Mouse (Mus musculus): ENCODE data around the gene Apip. TPM values are rescaled to one million over a fixed set of nuclear protein-coding genes. Genes with fewer than 3 reads are reported as not detected.

Gene Apip
- 65.4 and 66.2 TPM in 2 replicates for polyA plus RNA-seq (2016; fragmentation: Nextera tagmentation; extraction: Ambion mirVana)

- DNase-seq (ENCODE audit: low spot score) = peak; percentile 100
- H3K9me3 ChIP-seq = no peaks in the 10 kb centered on the region
- peak within 1 kb of the TSS; percentile 90 for H3K4me3 ChIP-seq
- WGBS = under 1% methylated on average over 55 of the region's 55 CpGs
- H3K27me3 ChIP-seq (ENCODE audit: insufficient read depth, poor library complexity, severe bottlenecking) = no peaks in the 10 kb centered on the region
- 0 out of 2 replicates have a peak, but pooled peaks cover 2% of the 10 kb centered on the region for H3K36me3 ChIP-seq
- peak within 1 kb of the TSS; percentile 95 for H3K27ac ChIP-seq
- H3K4me1 ChIP-seq = peaks cover 20% of the 10 kb centered on the region
Observed at GRCm38 (mm10) chr2:103073219-103073982, at the start of gene Apip, which contains the start of gene Pdhx. Gene Apip, plus strand, starts transcription at chr2:103073675. Gene Pdhx, minus strand, starts transcription at chr2:103073513.

- Histone ChIP-seq H3K27ac (no peak overlapping the region), H3K36me3 (peaks cover 24% of the 10 kb centered on the region; the same call in 1 of the 2 replicates), H3K27me3 (ENCODE audit: insufficient read depth, poor library complexity, severe bottlenecking) (no peaks in the 10 kb centered on the region), H3K9me3 (no peaks in the 10 kb centered on the region), H3K4me1 (no peaks in the 10 kb centered on the region), H3K4me3 (no peak overlapping the region)
- no peak for DNase-seq (ENCODE audit: low spot score)
- 91% methylated on average over 4 of the region's 4 CpGs for WGBS
Observed at GRCm38 (mm10) chr2:103037831-103038230, 35.6 kb upstream of the Apip start.

- no peaks in the 10 kb centered on the region for H3K9me3 ChIP-seq
- H3K27ac ChIP-seq = no peak overlapping the region
- no peak overlapping the region for H3K4me3 ChIP-seq
- H3K27me3 ChIP-seq (ENCODE audit: insufficient read depth, poor library complexity, severe bottlenecking) = no peaks in the 10 kb centered on the region
- H3K4me1 ChIP-seq = no peaks in the 10 kb centered on the region
- peaks cover 11% of the 10 kb centered on the region; the same call in 1 of the 2 replicates for H3K36me3 ChIP-seq
- DNase-seq (ENCODE audit: low spot score) = no peak
- WGBS = 93% methylated on average over 8 of the region's 8 CpGs
Observed at GRCm38 (mm10) chr2:103040896-103041295, 32.6 kb upstream of the Apip start.

GRCm38 (mm10) chr2:103045286-103045685 lies 28.2 kb upstream of the Apip start:
- H3K4me3 ChIP-seq = no peak overlapping the region
- H3K9me3 ChIP-seq = no peaks in the 10 kb centered on the region
- H3K27me3 ChIP-seq (ENCODE audit: insufficient read depth, poor library complexity, severe bottlenecking) = no peaks in the 10 kb centered on the region
- DNase-seq (ENCODE audit: low spot score) = no peak
- no peaks in the 10 kb centered on the region for H3K4me1 ChIP-seq
- 95% methylated on average over 2 of the region's 2 CpGs for WGBS
- H3K27ac ChIP-seq = no peak overlapping the region
- H3K36me3 ChIP-seq = peaks cover 9% of the 10 kb centered on the region; the same call in 1 of the 2 replicates

- H3K27ac ChIP-seq = no peak overlapping the region
- H3K27me3 ChIP-seq (ENCODE audit: insufficient read depth, poor library complexity, severe bottlenecking) = no peaks in the 10 kb centered on the region
- no peaks in the 10 kb centered on the region for H3K9me3 ChIP-seq
- WGBS = 79% methylated on average over 19 of the region's 19 CpGs
- peaks cover 12% of the 10 kb centered on the region for H3K4me1 ChIP-seq
- no peak for DNase-seq (ENCODE audit: low spot score)
- H3K4me3 ChIP-seq = no peak overlapping the region
- no peaks in the 10 kb centered on the region for H3K36me3 ChIP-seq
Observed at GRCm38 (mm10) chr2:103051937-103052893, 21.3 kb upstream of the Apip start.

GRCm38 (mm10) chr2:103055820-103056219 lies 17.7 kb upstream of the Apip start:
- 87% methylated on average over 6 of the region's 6 CpGs for WGBS
- peaks cover 12% of the 10 kb centered on the region for H3K4me1 ChIP-seq
- H3K4me3 ChIP-seq = no peak overlapping the region
- no peak for DNase-seq (ENCODE audit: low spot score)
- H3K27me3 ChIP-seq (ENCODE audit: insufficient read depth, poor library complexity, severe bottlenecking) = no peaks in the 10 kb centered on the region
- no peaks in the 10 kb centered on the region; the same call in 1 of the 2 replicates for H3K36me3 ChIP-seq
- H3K9me3 ChIP-seq = no peaks in the 10 kb centered on the region
- no peak overlapping the region for H3K27ac ChIP-seq

GRCm38 (mm10) chr2:103058266-103058665 lies 15.2 kb upstream of the Apip start:
- 93% methylated on average over 3 of the region's 3 CpGs for WGBS
- no peaks in the 10 kb centered on the region for H3K27me3 ChIP-seq (ENCODE audit: insufficient read depth, poor library complexity, severe bottlenecking)
- DNase-seq (ENCODE audit: low spot score) = no peak
- no peaks in the 10 kb centered on the region for H3K9me3 ChIP-seq
- 0 out of 2 replicates have a peak, but pooled peaks cover 3% of the 10 kb centered on the region for H3K4me1 ChIP-seq
- H3K27ac ChIP-seq = no peak overlapping the region
- no peaks in the 10 kb centered on the region; the same call in 1 of the 2 replicates for H3K36me3 ChIP-seq
- no peak overlapping the region for H3K4me3 ChIP-seq

GRCm38 (mm10) chr2:103062865-103063264 lies 10.6 kb upstream of the Apip start:
- 51% methylated on average over 3 of the region's 3 CpGs for WGBS
- DNase-seq (ENCODE audit: low spot score) = no peak
- Histone ChIP-seq H3K4me1 (0 out of 2 replicates have a peak, but pooled peaks cover 11% of the 10 kb centered on the region), H3K27me3 (ENCODE audit: insufficient read depth, poor library complexity, severe bottlenecking) (no peaks in the 10 kb centered on the region), H3K4me3 (no peak overlapping the region), H3K27ac (no peak overlapping the region), H3K9me3 (no peaks in the 10 kb centered on the region), H3K36me3 (no peaks in the 10 kb centered on the region)

- no peaks in the 10 kb centered on the region for H3K27me3 ChIP-seq (ENCODE audit: insufficient read depth, poor library complexity, severe bottlenecking)
- WGBS = 87% methylated on average over 8 of the region's 8 CpGs
- H3K4me1 ChIP-seq = peaks cover 24% of the 10 kb centered on the region; the same call in 1 of the 2 replicates
- H3K36me3 ChIP-seq = no peaks in the 10 kb centered on the region
- H3K9me3 ChIP-seq = no peaks in the 10 kb centered on the region
- no peak overlapping the region for H3K27ac ChIP-seq
- H3K4me3 ChIP-seq = no peak overlapping the region
- DNase-seq (ENCODE audit: low spot score) = no peak
Observed at GRCm38 (mm10) chr2:103066683-103067551, 6.6 kb upstream of the Apip start.

GRCm38 (mm10) chr2:103067552-103068207 lies 5.8 kb upstream of the Apip start:
- Histone ChIP-seq H3K4me1 (peaks cover 31% of the 10 kb centered on the region), H3K36me3 (no peaks in the 10 kb centered on the region), H3K9me3 (no peaks in the 10 kb centered on the region), H3K4me3 (no peak overlapping the region), H3K27me3 (ENCODE audit: insufficient read depth, poor library complexity, severe bottlenecking) (no peaks in the 10 kb centered on the region), H3K27ac (no peak overlapping the region)
- 78% methylated on average over 2 of the region's 2 CpGs for WGBS
- DNase-seq (ENCODE audit: low spot score) = no peak

GRCm38 (mm10) chr2:103068602-103069001 lies 4.9 kb upstream of the Apip start:
- Histone ChIP-seq H3K36me3 (no peaks in the 10 kb centered on the region), H3K4me3 (no peak overlapping the region), H3K9me3 (no peaks in the 10 kb centered on the region), H3K4me1 (peaks cover 27% of the 10 kb centered on the region), H3K27me3 (ENCODE audit: insufficient read depth, poor library complexity, severe bottlenecking) (no peaks in the 10 kb centered on the region), H3K27ac (no peak overlapping the region)
- DNase-seq (ENCODE audit: low spot score) = no peak
- 64% methylated on average over 1 of the region's 1 CpGs for WGBS

Data from heart, embryonic 10.5 days (tissue).